Mouse (Mus musculus): ENCODE measurements around the gene Zfp148. TPM values are rescaled to one million over a fixed set of nuclear protein-coding genes. Genes with fewer than 3 reads are reported as not detected.
"Not testable (repeated sequence)": the region's sequence is repeated elsewhere in the genome, so short reads cannot be mapped to it uniquely, and the experiment has no call there.

The Zfp148 gene
- polyA plus RNA-seq (2014; fragmentation: Nextera tagmentation; extraction: Ambion mirVana) = 55.1 and 60.2 TPM in 2 replicates

DNA sequence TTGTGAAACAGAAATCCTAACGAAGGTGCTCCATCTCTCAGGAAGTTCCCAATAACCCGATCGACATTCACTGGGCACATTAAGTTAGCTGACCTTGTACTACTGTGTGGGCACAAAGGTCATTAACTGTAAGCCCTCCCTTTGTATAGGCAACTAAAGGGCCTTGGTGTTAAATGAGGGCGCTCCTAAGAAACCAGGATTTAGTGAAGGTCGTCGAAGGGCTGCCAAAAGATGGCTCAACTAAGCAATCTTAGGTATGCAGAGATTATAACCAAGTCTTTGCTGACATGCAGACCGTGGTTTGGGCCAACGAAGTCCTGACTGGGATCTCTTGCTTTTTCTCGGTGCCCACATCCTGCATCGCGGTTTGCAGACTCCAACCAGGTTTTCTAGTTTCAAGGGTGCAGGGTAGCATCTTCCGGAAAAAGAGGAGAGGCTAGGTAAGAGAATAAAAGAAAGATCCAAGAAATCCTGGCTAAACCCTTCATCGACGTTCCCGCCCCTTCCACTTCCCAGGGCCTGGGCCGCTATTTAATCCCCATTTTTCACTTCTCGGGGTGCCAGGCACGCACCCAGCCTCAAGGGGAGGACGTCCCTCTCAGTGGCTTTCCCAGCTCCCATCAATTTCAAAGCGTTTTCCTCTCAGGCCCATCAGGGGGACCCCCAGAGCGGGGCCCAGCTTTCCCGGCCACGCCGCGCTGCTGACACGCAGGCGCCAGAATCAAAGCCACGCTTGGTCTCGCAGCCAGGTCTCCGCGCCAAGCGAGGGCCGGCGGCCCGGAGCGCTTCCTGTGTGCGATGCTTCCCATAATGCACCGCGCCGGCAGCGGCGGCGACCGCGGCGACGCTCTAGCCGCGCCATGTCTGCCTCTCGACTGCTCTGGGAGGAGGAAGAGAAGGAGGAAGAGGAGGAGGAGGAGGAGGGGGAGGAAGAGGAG lies at the start of gene Zfp148:
Gene Zfp148 (plus strand): TSS at position 893 of the 938 bp plus-strand sequence.
- H3K36me3 ChIP-seq (ENCODE audit: control insufficient read depth, insufficient read depth, low read length); H3K9me3 ChIP-seq (ENCODE audit: control insufficient read depth, low read depth, low read length); H3K27me3 ChIP-seq (ENCODE audit: control insufficient read depth, insufficient read depth, low read length): not testable (repeated sequence)
- WGBS = 2% methylated on average over 47 of the region's 50 CpGs
- Histone ChIP-seq H3K4me1 (ENCODE audit: control insufficient read depth, insufficient read depth, low read length) (peaks cover 10% of the 10 kb centered on the region; the same call in 1 of the 2 replicates), H3K27ac (ENCODE audit: low read length) (peak within 1 kb of the TSS; percentile 92), H3K9ac (replicated peaks; ENCODE audit: low read depth, low read length) (peak within 1 kb of the TSS; percentile 94), H3K4me2 (replicated peaks; ENCODE audit: low read depth, low read length) (peak within 1 kb of the TSS; percentile 86), H3K4me3 (ENCODE audit: low read depth, low read length) (peak within 1 kb of the TSS; percentile 90)
- ATAC-seq (ENCODE audit: insufficient number of reproducible peaks, insufficient read depth, low FRiP score, low read depth) = peak; percentile 91

- Histone ChIP-seq H3K9me3 (ENCODE audit: control insufficient read depth, low read depth, low read length) (no peaks in the 10 kb centered on the region), H3K36me3 (ENCODE audit: control insufficient read depth, insufficient read depth, low read length) (no peaks in the 10 kb centered on the region), H3K9ac (replicated peaks; ENCODE audit: low read depth, low read length) (no peak overlapping the region), H3K27ac (ENCODE audit: low read length) (no peak overlapping the region), H3K4me1 (ENCODE audit: control insufficient read depth, insufficient read depth, low read length) (no peaks in the 10 kb centered on the region; the same call in 1 of the 2 replicates), H3K27me3 (ENCODE audit: control insufficient read depth, insufficient read depth, low read length) (no peaks in the 10 kb centered on the region), H3K4me2 (replicated peaks; ENCODE audit: low read depth, low read length) (no peak overlapping the region), H3K4me3 (ENCODE audit: low read depth, low read length) (no peak overlapping the region)
- 64% methylated on average over 14 of the region's 14 CpGs for WGBS
- no peak for ATAC-seq (ENCODE audit: insufficient number of reproducible peaks, insufficient read depth, low FRiP score, low read depth)
Observed at GRCm38 (mm10) chr16:33333015-33333414, 47.6 kb upstream of the Zfp148 start.

DNA sequence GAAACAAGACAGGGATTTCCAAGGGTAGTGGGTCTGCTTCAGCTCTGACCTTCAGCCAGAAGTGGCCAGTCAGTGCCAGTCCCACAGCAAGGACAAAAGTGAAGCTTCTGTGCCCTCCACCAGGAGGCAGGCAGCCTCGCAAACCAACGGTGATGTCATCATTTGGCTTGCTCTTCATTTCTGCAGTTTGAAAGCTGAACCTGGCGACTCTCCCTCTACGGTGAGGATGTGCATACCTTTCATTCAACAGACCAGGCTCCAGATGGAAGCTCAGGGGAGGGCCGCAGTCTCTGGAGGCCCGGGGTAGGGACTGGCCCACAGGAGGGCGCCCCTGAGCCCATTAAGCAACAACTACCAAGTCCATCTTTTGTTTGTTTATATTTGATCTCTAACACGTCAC lies 43.5 kb upstream of the Zfp148 start:
- Histone ChIP-seq H3K4me2 (replicated peaks; ENCODE audit: low read depth, low read length) (peak overlapping the region; percentile 13; the same call in 1 of the 2 replicates), H3K4me3 (ENCODE audit: low read depth, low read length) (no peak overlapping the region), H3K27ac (ENCODE audit: low read length) (no peak overlapping the region), H3K9ac (replicated peaks; ENCODE audit: low read depth, low read length) (no peak overlapping the region), H3K36me3 (ENCODE audit: control insufficient read depth, insufficient read depth, low read length) (no peaks in the 10 kb centered on the region), H3K4me1 (ENCODE audit: control insufficient read depth, insufficient read depth, low read length) (no peaks in the 10 kb centered on the region; the same call in 1 of the 2 replicates), H3K27me3 (ENCODE audit: control insufficient read depth, insufficient read depth, low read length) (no peaks in the 10 kb centered on the region), H3K9me3 (ENCODE audit: control insufficient read depth, low read depth, low read length) (no peaks in the 10 kb centered on the region)
- 9% methylated on average over 8 of the region's 8 CpGs for WGBS
- peak; percentile 65; the same call in 1 of the 2 replicates for ATAC-seq (ENCODE audit: insufficient number of reproducible peaks, insufficient read depth, low FRiP score, low read depth)

GRCm38 (mm10) chr16:33337681-33338080 lies 43.0 kb upstream of the Zfp148 start:
- no peaks in the 10 kb centered on the region; the same call in 1 of the 2 replicates for H3K4me1 ChIP-seq (ENCODE audit: control insufficient read depth, insufficient read depth, low read length)
- no peaks in the 10 kb centered on the region for H3K27me3 ChIP-seq (ENCODE audit: control insufficient read depth, insufficient read depth, low read length)
- ATAC-seq (ENCODE audit: insufficient number of reproducible peaks, insufficient read depth, low FRiP score, low read depth) = no peak
- 0 out of 2 replicates have a peak overlapping the region, but pooled peaks have one; percentile 13 for H3K4me2 ChIP-seq (replicated peaks; ENCODE audit: low read depth, low read length)
- H3K36me3 ChIP-seq (ENCODE audit: control insufficient read depth, insufficient read depth, low read length) = no peaks in the 10 kb centered on the region
- 65% methylated on average over 10 of the region's 10 CpGs for WGBS
- no peaks in the 10 kb centered on the region for H3K9me3 ChIP-seq (ENCODE audit: control insufficient read depth, low read depth, low read length)
- H3K9ac ChIP-seq (replicated peaks; ENCODE audit: low read depth, low read length) = no peak overlapping the region
- H3K4me3 ChIP-seq (ENCODE audit: low read depth, low read length) = no peak overlapping the region
- H3K27ac ChIP-seq (ENCODE audit: low read length) = no peak overlapping the region

GRCm38 (mm10) chr16:33338492-33338891 lies 42.1 kb upstream of the Zfp148 start:
- 50% methylated on average over 4 of the region's 4 CpGs for WGBS
- H3K4me3 ChIP-seq (ENCODE audit: low read depth, low read length) = no peak overlapping the region
- H3K9me3 ChIP-seq (ENCODE audit: control insufficient read depth, low read depth, low read length) = no peaks in the 10 kb centered on the region
- H3K4me2 ChIP-seq (replicated peaks; ENCODE audit: low read depth, low read length) = no peak overlapping the region
- no peaks in the 10 kb centered on the region for H3K27me3 ChIP-seq (ENCODE audit: control insufficient read depth, insufficient read depth, low read length)
- no peak overlapping the region for H3K9ac ChIP-seq (replicated peaks; ENCODE audit: low read depth, low read length)
- H3K36me3 ChIP-seq (ENCODE audit: control insufficient read depth, insufficient read depth, low read length) = no peaks in the 10 kb centered on the region
- H3K27ac ChIP-seq (ENCODE audit: low read length) = no peak overlapping the region
- no peaks in the 10 kb centered on the region; the same call in 1 of the 2 replicates for H3K4me1 ChIP-seq (ENCODE audit: control insufficient read depth, insufficient read depth, low read length)
- ATAC-seq (ENCODE audit: insufficient number of reproducible peaks, insufficient read depth, low FRiP score, low read depth) = no peak

- 64% methylated on average over 2 of the region's 2 CpGs for WGBS
- Histone ChIP-seq H3K4me3 (ENCODE audit: low read depth, low read length) (no peak overlapping the region), H3K9ac (replicated peaks; ENCODE audit: low read depth, low read length) (no peak overlapping the region), H3K9me3 (ENCODE audit: control insufficient read depth, low read depth, low read length) (no peaks in the 10 kb centered on the region), H3K27ac (ENCODE audit: low read length) (no peak overlapping the region), H3K4me1 (ENCODE audit: control insufficient read depth, insufficient read depth, low read length) (no peaks in the 10 kb centered on the region; the same call in 1 of the 2 replicates), H3K27me3 (ENCODE audit: control insufficient read depth, insufficient read depth, low read length) (no peaks in the 10 kb centered on the region), H3K36me3 (ENCODE audit: control insufficient read depth, insufficient read depth, low read length) (no peaks in the 10 kb centered on the region), H3K4me2 (replicated peaks; ENCODE audit: low read depth, low read length) (no peak overlapping the region)
- ATAC-seq (ENCODE audit: insufficient number of reproducible peaks, insufficient read depth, low FRiP score, low read depth) = no peak
Observed at GRCm38 (mm10) chr16:33339476-33339875, 41.2 kb upstream of the Zfp148 start.

- no peak for ATAC-seq (ENCODE audit: insufficient number of reproducible peaks, insufficient read depth, low FRiP score, low read depth)
Observed at GRCm38 (mm10) chr16:33342356-33342755, 38.3 kb upstream of the Zfp148 start.

DNA sequence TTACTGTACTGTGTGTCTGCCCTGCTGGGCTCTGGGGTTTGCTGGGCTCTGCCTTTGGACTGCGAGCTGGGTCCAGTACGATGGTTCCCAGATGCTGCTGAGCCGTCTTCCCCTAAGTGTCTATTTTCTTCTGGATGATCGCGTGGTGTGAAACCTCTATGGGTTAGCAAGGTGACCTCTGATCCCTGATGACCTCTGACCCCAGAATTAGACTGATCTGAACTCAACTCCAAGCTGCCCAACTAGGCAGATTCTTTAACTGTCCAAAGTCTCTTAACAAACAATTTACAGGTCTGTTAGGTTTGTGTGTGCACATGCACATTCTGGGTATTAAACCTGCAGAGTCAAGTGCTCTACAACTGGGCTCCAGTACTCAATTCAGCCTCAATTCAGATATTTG lies 37.5 kb upstream of the Zfp148 start:
- ATAC-seq (ENCODE audit: insufficient number of reproducible peaks, insufficient read depth, low FRiP score, low read depth) = no peak
- Histone ChIP-seq H3K36me3 (ENCODE audit: control insufficient read depth, insufficient read depth, low read length) (no peaks in the 10 kb centered on the region), H3K27ac (ENCODE audit: low read length) (no peak overlapping the region), H3K27me3 (ENCODE audit: control insufficient read depth, insufficient read depth, low read length) (no peaks in the 10 kb centered on the region), H3K9me3 (ENCODE audit: control insufficient read depth, low read depth, low read length) (no peaks in the 10 kb centered on the region), H3K4me1 (ENCODE audit: control insufficient read depth, insufficient read depth, low read length) (peaks cover 3% of the 10 kb centered on the region; the same call in 1 of the 2 replicates), H3K9ac (replicated peaks; ENCODE audit: low read depth, low read length) (no peak overlapping the region), H3K4me2 (replicated peaks; ENCODE audit: low read depth, low read length) (no peak overlapping the region), H3K4me3 (ENCODE audit: low read depth, low read length) (no peak overlapping the region)
- 64% methylated on average over 5 of the region's 5 CpGs for WGBS

More at GRCm38 (mm10) chr16:33342356-33342755, 38.3 kb upstream of the Zfp148 start:
- WGBS = 35% methylated on average over 1 of the region's 1 CpGs
- Histone ChIP-seq H3K9ac (replicated peaks; ENCODE audit: low read depth, low read length) (no peak overlapping the region), H3K4me2 (replicated peaks; ENCODE audit: low read depth, low read length) (no peak overlapping the region), H3K27me3 (ENCODE audit: control insufficient read depth, insufficient read depth, low read length) (no peaks in the 10 kb centered on the region), H3K4me3 (ENCODE audit: low read depth, low read length) (no peak overlapping the region), H3K9me3 (ENCODE audit: control insufficient read depth, low read depth, low read length) (no peaks in the 10 kb centered on the region), H3K4me1 (ENCODE audit: control insufficient read depth, insufficient read depth, low read length) (peaks cover 3% of the 10 kb centered on the region; the same call in 1 of the 2 replicates), H3K27ac (ENCODE audit: low read length) (no peak overlapping the region), H3K36me3 (ENCODE audit: control insufficient read depth, insufficient read depth, low read length) (no peaks in the 10 kb centered on the region)

All from stomach, embryonic 14.5 days (tissue).